Mouse (Mus musculus) large intestine, adult 2 months (tissue): ENCODE measurements at regions not wholly inside any gene's neighbourhood (a gene's known extent, or its start where the extent isn't known, plus 50 kb on each side); places are given as distances from the start of the nearest gene placed in this dataset.

ENCODE experiments used
- DNase-seq: peaks from one replicate; pipeline ENCODE4 v3.0.0-alpha.2; 2012; ENCODE audit warnings: low read depth, low spot score
- WGBS: fragments of 180-500 bp; shearing (Covaris S2); methylation state at CpG from one replicate; pipeline ENCODE4 v1.1.7; 2018; 5-methylcytosine and 5-hydroxymethylcytosine counted together

DNA sequence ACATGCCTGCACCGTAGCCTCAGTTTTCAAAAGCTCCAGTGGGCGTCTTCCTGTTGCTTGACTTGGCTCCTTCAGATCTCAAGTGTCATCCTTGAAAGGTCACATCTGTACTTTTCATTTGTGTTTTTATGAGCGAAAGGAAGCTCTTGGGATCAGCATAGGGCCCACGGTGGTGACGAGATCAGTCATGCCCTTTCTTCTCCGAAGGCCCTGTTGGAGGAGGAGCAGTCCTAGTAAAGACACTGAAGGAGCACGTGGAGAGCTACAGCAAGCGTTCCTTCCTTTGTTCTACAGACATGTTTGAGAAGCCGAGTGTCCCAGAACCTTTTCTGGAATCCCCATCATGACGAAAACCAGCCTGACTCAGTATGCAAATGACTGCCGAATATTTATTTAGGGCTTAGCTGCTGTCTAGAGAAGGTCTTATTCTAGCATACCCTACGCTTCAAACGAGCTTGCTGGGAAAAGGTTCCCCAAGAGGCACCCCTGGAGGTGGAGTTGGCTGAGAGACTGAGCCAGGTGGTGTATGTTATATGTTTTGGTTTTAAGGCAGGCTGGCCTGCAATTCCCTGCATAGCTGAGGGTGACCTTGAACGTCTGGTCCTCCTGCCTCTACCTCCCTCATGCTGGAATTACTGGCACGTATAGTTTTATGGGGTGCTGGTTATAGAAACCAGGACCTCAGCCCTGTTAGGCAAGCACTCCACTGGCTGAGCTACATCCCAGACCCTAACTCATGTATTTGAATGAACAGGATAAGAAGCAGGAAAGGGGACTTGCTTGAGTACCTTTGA, 285.1 kb upstream of the Cdh5 start:
- no peak for DNase-seq
- 61% methylated on average over 15 of the region's 15 CpGs for WGBS

- DNase-seq, result no peak
- WGBS, result 84% methylated on average over 7 of the region's 7 CpGs
These were observed 277.9 kb upstream of the Cdh5 start for GRCm38 (mm10) chr8:103823541-103823940.

DNA sequence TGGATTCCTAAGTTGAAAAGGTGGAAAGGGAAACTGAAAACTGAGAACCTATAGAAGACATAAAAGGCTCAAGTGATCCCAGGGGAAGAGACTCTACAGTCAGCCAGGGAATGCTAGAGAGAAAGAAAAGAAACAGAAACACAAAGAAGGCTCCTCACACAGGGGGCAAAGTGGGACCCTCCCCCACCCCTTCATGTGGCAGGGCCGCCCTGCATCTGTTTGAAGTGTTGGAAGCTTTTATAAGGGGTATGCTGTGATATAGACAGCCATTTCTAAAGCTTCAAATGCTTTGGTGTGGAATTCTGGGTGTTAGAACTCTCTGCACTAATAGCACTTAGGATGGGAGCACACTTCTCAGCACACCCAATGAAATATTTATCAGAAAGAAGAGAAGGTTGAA, 276.7 kb upstream of the Cdh5 start:
- 54% methylated on average over 1 of the region's 1 CpGs for WGBS
- DNase-seq, result no peak

GRCm38 (mm10) chr8:103825289-103825688, 276.1 kb upstream of the Cdh5 start:
- no peak for DNase-seq
- WGBS, result 39% methylated on average over 3 of the region's 3 CpGs

DNA sequence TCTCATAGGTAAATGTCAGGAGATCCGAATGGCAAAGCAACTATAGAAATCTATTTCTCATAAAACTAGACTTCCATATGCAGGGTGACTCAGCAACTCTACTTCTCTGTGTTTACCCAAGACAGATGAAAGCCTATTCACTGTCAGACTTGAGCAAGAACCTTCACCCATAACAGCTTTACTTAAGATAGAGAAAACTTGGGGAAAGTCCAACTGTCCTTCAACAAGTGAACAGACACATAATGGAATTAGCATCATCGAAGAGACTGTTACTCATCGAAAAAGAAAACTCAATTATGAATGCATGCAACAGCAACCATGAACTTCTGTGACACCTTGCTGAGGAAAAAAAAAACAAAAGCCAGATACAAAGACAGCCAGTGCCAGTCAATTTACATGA, 271.0 kb upstream of the Cdh5 start:
- WGBS, result 48% methylated on average over 3 of the region's 3 CpGs
- no peak for DNase-seq

DNA sequence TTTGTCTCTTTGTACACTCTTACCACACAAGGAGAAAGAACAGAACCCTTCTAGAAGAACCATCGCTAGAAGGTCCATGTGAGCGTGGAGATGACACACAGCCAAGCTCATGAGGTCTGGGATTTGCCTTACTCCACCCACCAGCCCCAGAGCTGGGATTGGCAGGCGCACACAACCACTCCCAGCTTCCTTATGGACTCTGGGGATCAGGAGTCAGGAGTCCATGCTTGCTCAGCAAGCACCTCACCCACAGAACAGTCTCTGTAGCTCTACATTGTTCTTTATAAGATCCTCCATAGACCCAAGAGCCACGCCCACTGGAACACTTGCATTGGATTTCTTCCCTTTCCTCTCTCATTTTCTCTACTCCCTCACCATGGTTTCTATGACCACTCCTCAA, 261.4 kb upstream of the Cdh5 start:
- 67% methylated on average over 4 of the region's 4 CpGs for WGBS
- DNase-seq, result no peak

DNA sequence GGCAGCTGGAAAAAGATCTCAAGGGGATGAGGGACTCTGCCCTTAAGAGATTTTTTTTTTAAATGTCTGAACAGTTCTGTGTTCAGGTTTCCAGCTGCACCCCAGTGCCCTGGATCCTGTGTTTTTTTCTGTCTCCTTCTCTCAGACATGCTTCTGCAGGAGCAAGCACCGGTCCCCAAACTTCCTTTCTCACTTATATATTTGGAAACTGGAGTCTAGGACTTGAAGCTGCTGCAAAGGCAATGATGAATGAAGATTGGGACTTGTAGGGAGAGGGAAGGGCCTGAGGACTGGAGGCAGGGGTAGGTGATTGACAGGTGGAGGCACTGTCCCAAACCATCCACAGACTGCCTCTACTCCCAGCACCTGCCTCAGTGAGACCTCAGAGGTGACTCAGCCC, 255.5 kb upstream of the Cdh5 start:
- no peak for DNase-seq
- 86% methylated on average over 1 of the region's 1 CpGs for WGBS

- no peak for DNase-seq
- WGBS, result 32% methylated on average over 10 of the region's 10 CpGs
These were observed 254.9 kb upstream of the Cdh5 start for GRCm38 (mm10) chr8:103846382-103846976.

DNA sequence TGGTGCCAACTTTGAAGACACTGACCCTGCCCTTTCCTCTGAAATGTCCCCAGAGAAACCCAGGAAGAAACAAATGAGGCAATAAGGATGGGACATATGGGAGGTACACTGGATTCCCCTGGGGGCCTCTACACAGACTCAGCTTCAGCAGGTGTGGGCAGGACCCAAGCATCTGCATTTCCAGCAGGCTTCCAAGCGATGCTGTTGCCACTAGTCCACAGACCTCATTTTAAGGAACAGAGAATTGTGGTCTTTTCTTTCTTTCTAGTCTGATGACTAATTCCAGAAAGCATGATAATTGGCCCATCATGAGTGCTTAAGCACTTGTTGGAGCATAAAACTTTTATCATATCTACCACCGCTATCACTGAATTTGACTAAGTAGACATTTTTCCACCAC, 251.6 kb upstream of the Cdh5 start:
- 95% methylated on average over 2 of the region's 2 CpGs for WGBS
- no peak for DNase-seq

- WGBS, result 79% methylated on average over 8 of the region's 8 CpGs
- DNase-seq, result no peak
These were observed 250.1 kb upstream of the Cdh5 start for GRCm38 (mm10) chr8:103851286-103851685.

DNA sequence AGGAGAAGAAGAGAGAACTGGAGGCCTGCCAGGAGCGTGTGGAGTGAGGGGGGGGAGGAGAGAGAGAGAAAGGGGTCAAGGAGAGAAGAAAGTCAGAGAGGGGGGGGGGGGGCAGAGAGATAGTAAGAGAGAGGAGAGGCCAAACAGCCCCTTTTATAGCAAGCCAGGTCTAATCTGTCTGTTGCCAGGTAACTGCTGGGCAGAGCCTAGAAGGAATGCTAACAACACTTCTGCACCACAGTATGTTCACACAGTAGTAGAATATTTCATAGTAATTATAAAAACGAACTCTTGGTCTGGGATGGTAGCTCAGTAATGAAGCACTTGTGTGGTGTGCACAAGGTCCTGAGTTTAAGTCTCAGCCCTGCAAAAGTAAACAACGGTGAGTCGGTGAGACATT, 248.4 kb upstream of the Cdh5 start:
- DNase-seq, result no peak
- 49% methylated on average over 4 of the region's 4 CpGs for WGBS

DNA sequence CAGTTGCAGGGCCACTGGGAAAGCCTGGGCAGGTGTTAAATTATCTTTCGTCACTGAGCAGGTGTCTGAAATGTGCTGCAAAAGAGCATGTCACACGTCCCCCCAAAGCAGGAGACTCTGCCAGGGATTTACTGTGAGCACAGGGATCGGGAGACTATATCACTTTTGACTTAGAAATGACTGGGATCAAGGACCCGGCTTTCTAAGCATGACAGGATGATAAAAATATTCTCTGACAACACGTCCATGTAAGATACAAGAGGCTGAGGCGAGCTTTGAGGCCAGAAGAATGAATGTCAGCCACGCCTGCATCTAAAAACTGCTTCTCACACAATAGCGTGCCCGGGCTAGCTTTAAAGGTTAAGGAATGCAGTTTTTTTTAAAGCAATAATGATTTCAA, 246.1 kb upstream of the Cdh5 start:
- 51% methylated on average over 9 of the region's 9 CpGs for WGBS
- no peak for DNase-seq

DNA sequence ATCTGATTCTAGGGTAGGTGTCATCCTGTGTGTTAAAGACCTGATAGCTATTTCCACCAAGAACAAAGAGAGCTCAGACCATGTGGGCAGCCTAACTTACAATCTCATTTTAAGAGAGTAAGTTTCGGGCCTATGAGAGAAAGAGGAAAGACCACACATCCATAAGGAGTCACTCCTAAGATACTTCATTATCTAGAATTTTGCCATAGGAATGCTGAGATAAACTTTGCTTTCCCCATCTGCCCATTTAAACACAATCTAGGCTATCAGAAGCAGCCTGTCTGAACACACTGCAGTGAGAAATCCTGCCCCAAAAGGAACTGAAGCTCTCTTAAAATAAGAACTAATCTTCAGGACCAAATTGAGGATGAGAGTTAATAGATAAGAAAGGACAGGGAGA, 242.3 kb upstream of the Cdh5 start:
- WGBS, result 93% methylated on average over 1 of the region's 1 CpGs

GRCm38 (mm10) chr8:103873598-103874502, 227.6 kb upstream of the Cdh5 start:
- 35% methylated on average over 7 of the region's 7 CpGs for WGBS
- no peak for DNase-seq

More for the DNA sequence above, 242.3 kb upstream of the Cdh5 start:
- DNase-seq, result no peak

DNA sequence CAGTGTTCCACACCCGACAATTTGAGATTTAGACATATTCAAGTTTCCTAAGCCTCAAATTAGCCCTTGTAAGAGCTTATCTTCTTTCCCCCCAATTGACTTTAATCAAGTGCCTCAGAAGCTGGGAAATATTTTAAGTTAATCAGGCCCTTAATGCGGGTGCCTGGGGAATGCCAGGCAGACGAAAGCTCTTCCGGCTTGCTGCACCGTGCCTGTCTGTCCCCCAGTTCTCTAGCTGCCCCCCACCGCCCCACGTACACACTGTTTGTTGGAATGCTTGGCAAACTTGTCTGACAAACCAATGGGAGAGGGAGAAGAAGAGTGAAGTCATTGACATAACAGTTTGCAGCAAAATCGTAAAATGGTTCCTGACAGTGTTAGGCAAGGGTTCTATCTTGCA, 226.9 kb upstream of the Cdh5 start:
- DNase-seq, result no peak
- 77% methylated on average over 8 of the region's 8 CpGs for WGBS

DNA sequence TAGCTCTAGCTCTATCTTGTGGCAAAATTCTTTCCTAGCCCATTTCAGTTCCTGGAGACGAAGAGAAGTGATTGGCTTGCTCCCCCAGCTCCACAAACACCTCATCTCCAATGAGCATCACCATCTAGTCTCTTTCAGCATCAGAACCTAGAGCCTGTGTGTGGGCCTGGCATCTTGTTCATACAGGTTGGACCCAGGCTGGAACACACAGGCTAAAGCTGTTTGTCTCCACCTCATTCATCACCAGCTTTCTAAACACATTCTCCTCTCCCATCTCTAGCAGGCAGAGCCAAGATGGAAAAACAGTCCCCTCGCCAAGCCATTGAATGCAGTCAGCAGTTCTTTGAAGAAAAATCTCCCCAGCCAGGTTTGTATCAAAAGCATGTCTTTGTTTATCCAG, 221.9 kb upstream of the Cdh5 start:
- 83% methylated on average over 2 of the region's 2 CpGs for WGBS
- DNase-seq, result no peak

- no peak for DNase-seq
- WGBS, result 66% methylated on average over 14 of the region's 14 CpGs
These were observed 220.8 kb upstream of the Cdh5 start for GRCm38 (mm10) chr8:103880431-103881145.

GRCm38 (mm10) chr8:103881146-103881486, 220.3 kb upstream of the Cdh5 start:
- DNase-seq, result no peak
- 8% methylated on average over 3 of the region's 3 CpGs for WGBS

- no peak for DNase-seq
- 87% methylated on average over 12 of the region's 12 CpGs for WGBS
These were observed 216.3 kb upstream of the Cdh5 start for GRCm38 (mm10) chr8:103884873-103885780.
